Mouse (Mus musculus): Measurements from ENCODE around the gene E130308A19Rik. TPM values are rescaled to one million over a fixed set of nuclear protein-coding genes. Genes with fewer than 3 reads are reported as not detected.

The E130308A19Rik gene
- polyA plus RNA-seq, 1 experiment, result 3.0 TPM

GRCm38 (mm10) chr4:59619611-59620245, 6.3 kb upstream of the E130308A19Rik start:
- TF ChIP-seq CEBPB (IDR thresholded peaks at IDR 0.05; ENCODE audit: insufficient read depth, poor library complexity, severe bottlenecking), result 0 out of 2 replicates have a peak, but pooled peaks have one; percentile 36
- TF ChIP-seq MAX (IDR thresholded peaks at IDR 0.05; ENCODE audit: low read depth), result no peak
- H3K27me3 ChIP-seq (ENCODE audit: control insufficient read depth, insufficient read depth, insufficient read length), result no peaks in the 10 kb centered on the region
- no peak overlapping the region for H3ac ChIP-seq (ENCODE audit: control insufficient read depth, insufficient read length)
- no peaks in the 10 kb centered on the region for H3K36me3 ChIP-seq (ENCODE audit: control insufficient read depth, insufficient read depth)
- H3K79me2 ChIP-seq (ENCODE audit: control insufficient read depth, insufficient read depth), result no peaks in the 10 kb centered on the region
- no peak overlapping the region for H3K4me3 ChIP-seq
- no peak overlapping the region for H3K4me2 ChIP-seq (ENCODE audit: low read depth)

GRCm38 (mm10) chr4:59625676-59625997, 374 bp upstream of the E130308A19Rik start:
- Histone ChIP-seq H3K79me2 (ENCODE audit: control insufficient read depth, insufficient read depth) (no peaks in the 10 kb centered on the region), H3ac (ENCODE audit: control insufficient read depth, insufficient read length) (peak overlapping the region; percentile 73), H3K4me2 (ENCODE audit: low read depth) (peak overlapping the region; percentile 77), H3K27me3 (ENCODE audit: control insufficient read depth, insufficient read depth, insufficient read length) (no peaks in the 10 kb centered on the region), H3K4me3 (peak overlapping the region; percentile 42), H3K36me3 (ENCODE audit: control insufficient read depth, insufficient read depth) (no peaks in the 10 kb centered on the region)
- TF ChIP-seq REST (IDR thresholded peaks at IDR 0.05; ENCODE audit: insufficient read depth, insufficient read length) (no peak), TCF12 (IDR thresholded peaks at IDR 0.05; ENCODE audit: insufficient read depth, poor library complexity, severe bottlenecking) (no peak), MYOD1 (IDR thresholded peaks at IDR 0.05; ENCODE audit: control insufficient read depth in 1 of 3, insufficient read length in 2 of 3, low read depth in 2 of 3) (no peak), MYOG (IDR thresholded peaks at IDR 0.05; ENCODE audit: control insufficient read depth in 1 of 3, insufficient read depth in 1 of 3, insufficient read length in 2 of 3, low read depth in 2 of 3) (no peak)

DNA sequence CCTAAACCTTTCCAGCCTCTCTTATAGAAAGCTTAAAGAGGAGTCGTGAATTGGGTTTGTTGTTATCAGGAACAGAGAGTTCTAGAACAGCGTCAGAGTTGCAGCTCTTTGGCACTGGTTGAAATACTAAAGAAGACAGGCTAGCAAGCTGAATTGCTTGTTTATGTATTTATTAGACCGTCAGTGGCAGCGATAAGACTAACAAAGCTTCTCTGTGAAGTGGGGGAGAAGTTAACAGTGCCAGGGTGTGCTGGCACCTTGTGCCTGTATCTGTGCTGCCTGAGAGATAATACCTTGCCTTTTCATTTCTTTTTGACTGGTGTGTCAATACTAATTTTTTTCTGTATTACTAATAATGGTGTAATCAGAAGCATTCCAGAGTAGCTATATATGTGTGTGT, 2.2 kb downstream of the E130308A19Rik start:
- Histone ChIP-seq H3K4me3 (no peak overlapping the region), H3K27me3 (ENCODE audit: control insufficient read depth, insufficient read depth, insufficient read length) (no peaks in the 10 kb centered on the region), H3K4me2 (ENCODE audit: low read depth) (no peak overlapping the region), H3K79me2 (ENCODE audit: control insufficient read depth, insufficient read depth) (no peaks in the 10 kb centered on the region), H3ac (ENCODE audit: control insufficient read depth, insufficient read length) (no peak overlapping the region), H3K36me3 (ENCODE audit: control insufficient read depth, insufficient read depth) (no peaks in the 10 kb centered on the region)
- TF ChIP-seq USF1 (IDR thresholded peaks at IDR 0.05; ENCODE audit: low read depth) (no peak), TCF3 (IDR thresholded peaks at IDR 0.05; ENCODE audit: insufficient read length, low read depth) (no peak), MAX (IDR thresholded peaks at IDR 0.05; ENCODE audit: low read depth) (no peak), TCF12 (IDR thresholded peaks at IDR 0.05; ENCODE audit: insufficient read depth, poor library complexity, severe bottlenecking) (no peak), E2F4 (IDR thresholded peaks at IDR 0.05; ENCODE audit: insufficient read depth) (no peak), POLR2A (IDR thresholded peaks at IDR 0.05; ENCODE audit: insufficient read length, low read depth) (no peak)

DNA sequence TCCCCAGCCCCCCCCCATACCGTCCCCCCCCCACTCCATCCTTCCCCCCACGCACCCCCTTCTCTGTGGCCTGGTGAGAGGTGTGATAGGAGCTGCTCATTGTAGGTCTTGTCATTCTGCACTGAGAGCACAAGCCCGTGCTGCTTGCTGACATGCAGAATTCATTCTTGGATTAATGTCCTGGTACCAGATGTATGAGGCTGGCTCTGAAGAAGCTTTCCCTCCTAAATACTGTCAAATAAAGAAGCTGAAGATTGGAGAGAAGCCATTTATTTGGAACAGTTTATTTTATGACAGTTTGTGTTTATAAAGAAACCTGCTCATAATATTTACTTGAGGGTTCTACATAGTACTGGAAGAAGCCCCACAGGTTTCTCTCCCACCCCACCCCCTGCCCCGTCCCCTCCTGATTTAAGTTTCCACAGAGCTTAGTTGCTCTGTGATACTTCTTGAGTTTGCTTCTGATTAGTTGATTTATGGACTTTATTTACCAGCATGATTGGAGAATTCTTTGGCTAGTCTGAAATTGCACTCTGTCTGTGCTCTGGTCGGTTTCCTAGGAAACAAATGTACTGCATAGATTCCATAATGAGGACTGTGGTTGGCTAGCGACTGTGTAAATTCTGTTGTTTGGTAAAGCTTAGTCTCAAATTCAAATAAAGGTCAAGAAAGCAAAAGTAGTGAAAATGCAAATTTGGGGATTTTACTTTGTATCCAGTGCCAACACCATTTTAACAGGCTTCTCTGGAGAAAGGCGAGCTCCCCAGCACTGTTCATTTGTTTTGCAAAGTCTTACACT, 3.3 kb downstream of the E130308A19Rik start:
- Histone ChIP-seq H3K4me2 (ENCODE audit: low read depth) (no peak overlapping the region), H3K4me3 (no peak overlapping the region), H3K36me3 (ENCODE audit: control insufficient read depth, insufficient read depth) (no peaks in the 10 kb centered on the region), H3K79me2 (ENCODE audit: control insufficient read depth, insufficient read depth) (no peaks in the 10 kb centered on the region), H3ac (ENCODE audit: control insufficient read depth, insufficient read length) (no peak overlapping the region), H3K27me3 (ENCODE audit: control insufficient read depth, insufficient read depth, insufficient read length) (no peaks in the 10 kb centered on the region)
- TF ChIP-seq SRF (IDR thresholded peaks at IDR 0.05; ENCODE audit: control insufficient read depth, insufficient read length, low read depth) (no peak), POLR2A (IDR thresholded peaks at IDR 0.05; ENCODE audit: insufficient read length, low read depth) (no peak), TCF12 (IDR thresholded peaks at IDR 0.05; ENCODE audit: insufficient read depth, poor library complexity, severe bottlenecking) (no peak)

GRCm38 (mm10) chr4:59630122-59630521, 4.1 kb downstream of the E130308A19Rik start:
- TF ChIP-seq MYOG (IDR thresholded peaks at IDR 0.05; ENCODE audit: control insufficient read depth in 1 of 3, insufficient read depth in 1 of 3, insufficient read length in 2 of 3, low read depth in 2 of 3), result no peak
- TF ChIP-seq MYOD1 (IDR thresholded peaks at IDR 0.05; ENCODE audit: control insufficient read depth in 1 of 3, insufficient read length in 2 of 3, low read depth in 2 of 3), result no peak
- no peak for TF ChIP-seq E2F4 (IDR thresholded peaks at IDR 0.05; ENCODE audit: insufficient read depth)
- no peak for TF ChIP-seq TCF12 (IDR thresholded peaks at IDR 0.05; ENCODE audit: insufficient read depth, poor library complexity, severe bottlenecking)
- TF ChIP-seq USF1 (IDR thresholded peaks at IDR 0.05; ENCODE audit: low read depth), result no peak
- no peak for TF ChIP-seq MAX (IDR thresholded peaks at IDR 0.05; ENCODE audit: low read depth)
- no peak for TF ChIP-seq REST (IDR thresholded peaks at IDR 0.05; ENCODE audit: insufficient read depth, insufficient read length)
- TF ChIP-seq POLR2A (IDR thresholded peaks at IDR 0.05; ENCODE audit: insufficient read length, low read depth), result no peak
- TF ChIP-seq TCF3 (IDR thresholded peaks at IDR 0.05; ENCODE audit: insufficient read length, low read depth), result no peak
- no peak for TF ChIP-seq POLR2AphosphoS2 (IDR thresholded peaks at IDR 0.05; ENCODE audit: insufficient read length, low read depth)
- no peak for TF ChIP-seq SRF (IDR thresholded peaks at IDR 0.05; ENCODE audit: control insufficient read depth, insufficient read length, low read depth)
- no peak for TF ChIP-seq CEBPB (IDR thresholded peaks at IDR 0.05; ENCODE audit: insufficient read depth, poor library complexity, severe bottlenecking)
- H3K4me2 ChIP-seq (ENCODE audit: low read depth), result no peak overlapping the region

More at GRCm38 (mm10) chr4:59630122-59630521, 4.1 kb downstream of the E130308A19Rik start:
- no peaks in the 10 kb centered on the region for H3K27me3 ChIP-seq (ENCODE audit: control insufficient read depth, insufficient read depth, insufficient read length)
- no peak overlapping the region for H3K4me3 ChIP-seq
- H3K79me2 ChIP-seq (ENCODE audit: control insufficient read depth, insufficient read depth), result no peaks in the 10 kb centered on the region
- H3K36me3 ChIP-seq (ENCODE audit: control insufficient read depth, insufficient read depth), result no peaks in the 10 kb centered on the region
- no peak overlapping the region for H3ac ChIP-seq (ENCODE audit: control insufficient read depth, insufficient read length)

Data from myocyte (in vitro differentiated cells).